Mouse (Mus musculus) ES-Bruce4 (cell line): Measurements from ENCODE around the gene Trak2. TPM values are rescaled to one million over a fixed set of nuclear protein-coding genes. Genes with fewer than 3 reads are reported as not detected.

Experiments
- H3K27ac ChIP-seq: 2 replicates; pipeline ENCODE4 v1.5.1; 2012; ENCODE audit warnings: low read length, inconsistent platforms; ENCODE audit not compliant: insufficient read depth
- H3K27me3 ChIP-seq: 2 replicates; pipeline ENCODE4 v1.6.1; 2012; ENCODE audit warnings: mild to moderate bottlenecking, low read length, inconsistent platforms; ENCODE audit not compliant: control insufficient read depth, poor library complexity, insufficient read depth, severe bottlenecking
- H3K36me3 ChIP-seq: 2 replicates; pipeline ENCODE4 v1.6.1; 2012; ENCODE audit warnings: inconsistent platforms, mild to moderate bottlenecking, low read length, moderate library complexity; ENCODE audit not compliant: control insufficient read depth, poor library complexity, insufficient read depth, severe bottlenecking
- H3K4me1 ChIP-seq: one replicate; pipeline ENCODE4 v1.8.1; 2011; ENCODE audit warnings: low read length; ENCODE audit not compliant: control insufficient read depth, insufficient read depth
- H3K4me3 ChIP-seq: 2 replicates; pipeline ENCODE4 v1.5.1; 2011; ENCODE audit warnings: low read depth, mild to moderate bottlenecking, low read length
- H3K9ac ChIP-seq: 2 replicates; pipeline ENCODE4 v1.6.1; 2012; ENCODE audit warnings: low read depth, mild to moderate bottlenecking, inconsistent platforms; ENCODE audit not compliant: poor library complexity, severe bottlenecking
- H3K9me3 ChIP-seq: replicated peaks from 2 replicates; pipeline ENCODE4 v1.6.1; 2012; ENCODE audit warnings: mild to moderate bottlenecking, low read length, inconsistent platforms; ENCODE audit not compliant: control insufficient read depth, poor library complexity, insufficient read depth, severe bottlenecking
- CTCF ChIP-seq: IDR thresholded peaks from one replicate; pipeline ENCODE4 v1.8.1; 2011; ENCODE audit warnings: low read depth, low read length
- EP300 ChIP-seq: IDR thresholded peaks from 2 replicates; pipeline ENCODE4 v1.6.1; 2011; ENCODE audit warnings: low read depth, low read length; ENCODE audit not compliant: insufficient read depth
- POLR2A ChIP-seq: IDR thresholded peaks from one replicate; pipeline ENCODE4 v1.8.1; 2011; ENCODE audit warnings: low read length; ENCODE audit not compliant: insufficient read depth
- polyA plus RNA-seq: library from polyadenylated mRNA; stranded (reverse); fragments of >200 nt; gene quantifications from 2 replicates; pipeline ENCODE4 v1.2.4, GENCODE M21; 2011; ENCODE audit warnings: low read depth; ENCODE audit not compliant: missing spikeins, insufficient read depth, insufficient read length

The Trak2 gene
- polyA plus RNA-seq, 1 experiment, result 20.2 TPM

DNA sequence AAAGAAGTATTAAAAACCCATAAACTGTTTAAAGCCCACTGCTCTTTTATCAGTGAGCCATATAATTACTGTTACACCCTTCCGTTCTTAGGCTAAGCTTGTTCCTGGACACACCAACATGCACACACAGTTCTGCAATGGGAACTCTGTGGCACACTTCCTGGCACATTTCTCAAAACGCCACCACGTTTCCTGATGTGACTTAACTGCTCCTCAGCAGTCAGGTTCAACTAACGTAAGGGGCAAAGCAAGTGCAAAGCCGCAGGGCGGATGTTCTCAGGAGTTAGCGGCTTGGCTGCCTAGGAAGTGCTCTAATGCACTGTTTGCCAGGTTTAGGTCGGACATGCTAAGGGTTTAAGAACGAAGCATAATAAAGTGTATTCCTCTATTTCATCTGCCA lies 17.0 kb downstream of the Trak2 start:
- H3K9me3 ChIP-seq, result no peaks in the 10 kb centered on the region
- H3K27ac ChIP-seq, result no peak overlapping the region
- TF ChIP-seq CTCF (no peak), POLR2A (no peak)
- H3K27me3 ChIP-seq, result no peaks in the 10 kb centered on the region
- no peak overlapping the region for H3K9ac ChIP-seq
- peaks cover 4% of the 10 kb centered on the region for H3K4me1 ChIP-seq
- H3K4me3 ChIP-seq, result no peak overlapping the region
- H3K36me3 ChIP-seq, result no peaks in the 10 kb centered on the region

DNA sequence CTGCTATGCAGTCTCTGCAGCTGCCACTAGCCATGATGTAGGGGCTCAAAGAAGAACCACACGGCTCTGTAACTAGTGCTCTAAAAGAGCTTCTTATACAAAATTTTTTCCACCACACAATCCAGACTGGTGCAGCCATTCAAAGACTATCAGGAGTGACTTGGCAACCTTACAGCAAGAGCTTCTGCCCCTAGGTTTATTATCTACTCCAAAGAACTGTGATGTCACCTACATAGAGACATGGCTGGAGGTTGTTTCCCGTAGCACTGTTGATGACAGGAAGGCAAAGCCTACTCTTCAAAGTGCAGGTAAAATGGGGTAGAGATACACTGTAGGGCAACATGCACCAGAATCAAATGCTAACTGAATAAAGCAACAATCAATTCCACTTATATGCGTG lies 17.5 kb downstream of the Trak2 start:
- Histone ChIP-seq H3K27ac (no peak overlapping the region), H3K4me1 (peaks cover 6% of the 10 kb centered on the region), H3K4me3 (no peak overlapping the region), H3K9ac (no peak overlapping the region), H3K27me3 (no peaks in the 10 kb centered on the region), H3K9me3 (no peaks in the 10 kb centered on the region), H3K36me3 (no peaks in the 10 kb centered on the region)
- TF ChIP-seq CTCF (no peak), EP300 (no peak), POLR2A (no peak)

GRCm38 (mm10) chr1:58954578-58955410 lies 18.4 kb downstream of the Trak2 start:
- Histone ChIP-seq H3K9ac (no peak overlapping the region), H3K4me3 (no peak overlapping the region), H3K36me3 (no peaks in the 10 kb centered on the region), H3K27ac (no peak overlapping the region), H3K9me3 (no peaks in the 10 kb centered on the region), H3K27me3 (no peaks in the 10 kb centered on the region), H3K4me1 (peaks cover 6% of the 10 kb centered on the region)
- no peak for TF ChIP-seq CTCF
- TF ChIP-seq POLR2A, result no peak
- no peak for TF ChIP-seq EP300

- no peak overlapping the region for H3K4me3 ChIP-seq
Observed at GRCm38 (mm10) chr1:58953686-58954434, 19.4 kb downstream of the Trak2 start.

DNA sequence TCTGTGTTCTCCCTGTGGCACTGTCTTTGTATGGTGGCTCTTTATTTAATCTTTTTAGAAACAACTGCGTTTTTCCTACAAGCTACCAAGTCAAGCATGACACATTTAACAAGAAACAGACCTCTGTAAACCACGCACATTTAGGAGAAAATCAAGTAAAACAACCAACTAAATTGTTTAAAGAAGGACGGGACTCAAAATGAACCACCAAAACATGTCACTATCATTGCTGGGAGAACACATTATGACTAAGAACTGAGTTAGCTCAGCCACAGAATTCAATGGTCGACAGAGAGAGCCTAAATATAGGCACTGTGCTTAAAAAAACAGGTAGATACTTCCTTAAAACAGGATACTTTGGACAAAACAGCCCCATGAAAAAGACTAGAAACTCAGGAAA lies 20.2 kb downstream of the Trak2 start:
- Histone ChIP-seq H3K4me1 (peaks cover 6% of the 10 kb centered on the region), H3K9ac (no peak overlapping the region), H3K9me3 (no peaks in the 10 kb centered on the region), H3K4me3 (no peak overlapping the region), H3K27ac (no peak overlapping the region), H3K36me3 (no peaks in the 10 kb centered on the region), H3K27me3 (no peaks in the 10 kb centered on the region)
- TF ChIP-seq CTCF, result no peak
- TF ChIP-seq POLR2A, result no peak
- no peak for TF ChIP-seq EP300

More at GRCm38 (mm10) chr1:58953686-58954434, 19.4 kb downstream of the Trak2 start:
- H3K27ac ChIP-seq, result no peak overlapping the region
- no peaks in the 10 kb centered on the region for H3K9me3 ChIP-seq
- H3K36me3 ChIP-seq, result no peaks in the 10 kb centered on the region
- H3K4me1 ChIP-seq, result peaks cover 6% of the 10 kb centered on the region
- TF ChIP-seq EP300 (no peak), POLR2A (no peak), CTCF (no peak)
- H3K9ac ChIP-seq, result no peak overlapping the region
- no peaks in the 10 kb centered on the region for H3K27me3 ChIP-seq

DNA sequence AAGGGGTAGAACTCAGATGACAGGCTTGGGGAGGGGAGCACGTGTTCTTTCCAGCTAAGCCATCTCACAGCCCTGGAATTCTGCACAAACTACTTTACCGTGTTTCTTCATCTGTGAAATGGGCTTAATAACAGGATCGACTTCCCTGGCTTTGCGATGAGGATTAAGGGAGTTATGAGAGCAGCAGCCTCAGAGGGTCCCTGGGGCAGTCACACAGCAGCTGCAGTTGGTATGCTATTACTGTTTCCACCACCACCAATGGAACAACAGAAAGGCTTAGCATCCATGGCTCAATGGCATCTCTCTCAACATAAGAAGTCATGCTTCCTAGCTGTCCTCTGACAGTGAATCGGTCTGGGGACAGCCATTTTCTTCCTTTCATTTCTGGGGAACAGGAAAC lies 20.7 kb downstream of the Trak2 start:
- no peak for TF ChIP-seq CTCF
- TF ChIP-seq POLR2A, result no peak
- TF ChIP-seq EP300, result no peak
- Histone ChIP-seq H3K36me3 (no peaks in the 10 kb centered on the region), H3K27ac (no peak overlapping the region), H3K27me3 (no peaks in the 10 kb centered on the region), H3K9me3 (no peaks in the 10 kb centered on the region), H3K9ac (no peak overlapping the region), H3K4me3 (no peak overlapping the region), H3K4me1 (peaks cover 6% of the 10 kb centered on the region)
